Mouse (Mus musculus) heart, adult 2 months (tissue): ENCODE data around the gene Nelfb. TPM values are rescaled to one million over a fixed set of nuclear protein-coding genes. Genes with fewer than 3 reads are reported as not detected.

ENCODE experiments used
- DNase-seq, 2 experiments: peaks; one replicate each; pipeline ENCODE4 v3.0.0; 2021
- H3K27ac ChIP-seq: fragments of 200-600 bp; 2 replicates; pipeline ENCODE4 v1.8.1; 2022
- H3K27me3 ChIP-seq: fragments of 200-500 bp; 2 replicates; pipeline ENCODE4 v1.6.1; 2012; ENCODE audit warnings: mild to moderate bottlenecking, low read length, inconsistent platforms, mixed read lengths; ENCODE audit not compliant: control insufficient read depth, insufficient read depth
- H3K36me3 ChIP-seq: fragments of 200-500 bp; 2 replicates; pipeline ENCODE4 v1.6.1; 2012; ENCODE audit warnings: low read length, inconsistent platforms; ENCODE audit not compliant: control insufficient read depth, insufficient read depth
- H3K4me1 ChIP-seq: fragments of 200-500 bp; 2 replicates; pipeline ENCODE4 v1.6.1; 2011; ENCODE audit warnings: low read length; ENCODE audit not compliant: control insufficient read depth, insufficient read depth
- H3K4me3 ChIP-seq: fragments of 200-600 bp; 2 replicates; pipeline ENCODE4 v1.8.1; 2022
- H3K79me2 ChIP-seq: fragments of 200-500 bp; replicated peaks from 2 replicates; pipeline ENCODE4 v1.6.1; 2012; ENCODE audit warnings: mild to moderate bottlenecking, inconsistent platforms, low read length, moderate library complexity, mixed read lengths; ENCODE audit not compliant: control insufficient read depth, insufficient read depth
- H3K9ac ChIP-seq: fragments of 200-500 bp; 2 replicates; pipeline ENCODE4 v1.6.1; 2012; ENCODE audit warnings: low read depth, mild to moderate bottlenecking, control low read depth, inconsistent platforms, low read length, mixed read lengths
- CTCF ChIP-seq: fragments of 200-600 bp; IDR thresholded peaks from 2 replicates; pipeline ENCODE4 v1.8.1; 2022; ENCODE audit warnings: antibody characterized with exemption, mild to moderate bottlenecking, moderate library complexity
- EP300 ChIP-seq: fragments of 200-500 bp; IDR thresholded peaks from 2 replicates; pipeline ENCODE4 v1.6.1; 2011; ENCODE audit warnings: low read depth, low read length, control low read depth; ENCODE audit not compliant: insufficient read depth
- POLR2A ChIP-seq: fragments of 200-500 bp; IDR thresholded peaks from 2 replicates; pipeline ENCODE4 v1.6.1; 2011; ENCODE audit warnings: mild to moderate bottlenecking, low read depth, low read length, control low read depth; ENCODE audit not compliant: insufficient read depth
- WGBS: fragments of 180-500 bp; shearing (Covaris S2); methylation state at CpG from one replicate; pipeline ENCODE4 v1.1.7; 2018; 5-methylcytosine and 5-hydroxymethylcytosine counted together
- intact Hi-C: fragments of 180-260 bp; cut with DNase I; formaldehyde crosslinking; loops from one replicate; pipeline ENCODE4 v1.15.1; 2025
- polyA plus RNA-seq: library from polyadenylated mRNA; depleted of rRNA; stranded (reverse); fragments of >200 nt; gene quantifications from 2 replicates; pipeline ENCODE4 v1.2.3, GENCODE M21; 2012
- total RNA-seq, 2 experiments: library from RNA; stranded (reverse); gene quantifications; 2 replicates each; pipeline ENCODE4 v1.2.3; 2021

The Nelfb gene
- total and polyA plus RNA-seq, 3 experiments: 37.4 to 47.0 (median 37.4) TPM

DNA sequence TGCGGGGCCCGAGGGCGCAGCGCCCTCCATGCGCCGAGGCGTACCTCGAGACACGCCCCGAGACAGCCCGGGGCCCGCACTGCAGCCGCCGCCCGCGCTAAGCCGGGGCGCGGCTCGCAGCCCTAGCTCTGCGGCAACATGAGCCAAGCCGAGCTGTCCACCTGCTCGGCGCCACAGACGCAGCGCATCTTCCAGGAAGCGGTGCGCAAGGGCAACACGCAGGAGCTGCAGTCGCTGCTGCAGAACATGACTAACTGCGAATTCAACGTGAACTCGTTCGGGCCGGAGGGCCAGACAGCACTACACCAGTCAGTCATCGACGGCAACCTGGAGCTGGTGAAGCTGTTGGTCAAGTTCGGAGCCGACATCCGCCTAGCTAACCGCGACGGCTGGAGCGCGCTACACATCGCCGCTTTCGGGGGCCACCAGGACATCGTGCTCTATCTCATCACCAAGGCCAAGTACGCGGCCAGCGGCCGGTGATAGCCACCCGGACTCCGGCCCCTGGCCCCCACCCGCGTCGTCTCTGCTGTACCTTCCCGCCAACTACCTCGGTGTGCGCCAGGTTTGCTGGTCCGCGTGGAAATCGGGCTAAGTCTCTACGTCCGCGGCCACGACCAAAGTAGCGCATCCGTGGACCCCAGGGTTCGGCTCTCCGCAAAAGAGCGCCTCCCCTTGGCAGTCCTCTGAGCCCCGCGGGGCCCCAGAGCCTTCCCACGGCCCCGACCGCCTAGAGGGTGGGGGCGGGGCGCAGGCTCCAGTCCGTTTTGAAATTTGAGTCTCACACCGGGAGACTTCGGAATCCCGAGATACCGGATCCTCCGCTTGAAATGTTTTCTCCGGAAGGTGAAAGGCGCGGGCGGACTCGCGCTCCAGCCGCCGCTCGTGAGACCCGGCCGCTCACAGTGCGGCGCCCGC is 30.1 kb downstream of the Nelfb start:
- peak overlapping the region; percentile 61 for H3K4me3 ChIP-seq
- H3K27me3 ChIP-seq: no peaks in the 10 kb centered on the region
- intact Hi-C loops: loop anchor here (1.0 to 5.0 kb wide), 2 partner anchors 15 to 39 kb away; partner anchors contain the start of gene Tor4a
- DNase-seq: peak; percentile 64 to 71
- no peak for TF ChIP-seq EP300
- TF ChIP-seq POLR2A: no peak
- peak; percentile 42 for TF ChIP-seq CTCF
- H3K4me1 ChIP-seq: peaks cover 23% of the 10 kb centered on the region
- peak overlapping the region; percentile 50 for H3K9ac ChIP-seq
- H3K36me3 ChIP-seq: no peaks in the 10 kb centered on the region
- H3K79me2 ChIP-seq: no peaks in the 10 kb centered on the region
- WGBS: under 1% methylated on average over 100 of the region's 100 CpGs
- H3K27ac ChIP-seq: peak overlapping the region; percentile 89

DNA sequence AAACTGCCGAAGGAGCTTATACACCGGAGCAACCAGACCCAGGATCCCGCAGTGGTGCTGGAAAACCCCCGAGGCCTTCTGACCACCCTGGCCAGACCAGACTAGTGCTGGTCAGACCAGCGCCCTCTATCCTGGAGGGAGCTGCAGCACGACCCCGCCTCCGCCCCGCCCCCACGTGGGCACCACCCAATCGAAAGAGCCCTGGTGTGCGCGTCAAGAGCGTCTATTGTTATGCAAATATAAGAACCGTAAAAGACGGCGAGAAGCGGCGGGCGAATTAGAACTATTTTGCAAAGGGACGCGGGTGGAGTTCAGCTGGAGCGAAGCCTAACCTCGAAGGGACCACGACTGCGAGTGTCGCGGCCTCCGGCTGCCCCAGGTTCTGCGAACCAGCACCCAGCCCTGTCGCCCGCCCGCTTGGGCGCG is 30.8 kb downstream of the Nelfb start, which contains the start of gene Nrarp:
Nrarp (plus strand) TSS at position 281 of the 426 bp plus-strand sequence.
- intact Hi-C loops: loop anchor here (1.0 to 5.0 kb wide), 2 partner anchors 16 to 38 kb away; partner anchors contain the start of gene Tor4a
- peak within 1 kb of the TSS; percentile 89 for H3K27ac ChIP-seq
- H3K9ac ChIP-seq: peak within 1 kb of the TSS; percentile 57
- H3K4me3 ChIP-seq: peak within 1 kb of the TSS; percentile 61
- under 1% methylated on average over 35 of the region's 35 CpGs for WGBS
- no peaks in the 10 kb centered on the region for H3K79me2 ChIP-seq
- H3K36me3 ChIP-seq: no peaks in the 10 kb centered on the region
- DNase-seq: peak; percentile 93 to 94
- no peaks in the 10 kb centered on the region for H3K27me3 ChIP-seq
- H3K4me1 ChIP-seq: peaks cover 30% of the 10 kb centered on the region
- TF ChIP-seq POLR2A (peak; percentile 98), EP300 (peak; percentile 51; the same call in 1 of the 2 replicates), CTCF (peak; percentile 70)

DNA sequence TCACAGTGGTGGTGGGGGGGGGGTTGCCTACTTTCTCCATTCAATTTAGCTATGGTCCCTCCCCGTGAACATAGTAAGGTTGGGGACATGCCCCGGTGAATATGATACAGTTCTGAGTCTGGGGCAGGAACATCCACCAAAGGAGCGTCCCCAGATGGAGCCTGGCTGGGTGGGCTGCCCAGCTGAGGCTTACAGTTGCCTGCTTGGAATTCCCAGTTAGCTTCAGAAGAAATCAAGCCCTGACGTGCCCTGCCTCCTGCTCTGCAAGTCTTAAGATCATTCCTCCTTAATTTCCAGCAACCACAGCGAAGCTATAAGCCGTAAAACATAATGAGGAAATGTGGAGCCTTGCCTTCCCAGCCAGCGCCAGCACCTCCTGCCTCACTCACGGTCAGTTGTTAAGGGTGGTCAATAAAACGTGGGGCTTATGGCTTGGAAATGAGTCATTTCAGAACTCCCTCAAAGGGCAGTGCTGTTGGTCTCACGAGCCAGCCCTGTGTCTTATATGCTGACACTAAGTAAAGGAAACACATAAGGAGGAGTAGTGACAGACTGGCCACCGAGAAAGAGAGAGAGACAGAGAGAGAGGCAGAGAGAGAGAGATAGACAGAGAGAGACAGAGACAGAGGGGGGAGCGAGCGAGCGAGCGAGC is 31.6 kb downstream of the Nelfb start:
- H3K36me3 ChIP-seq: no peaks in the 10 kb centered on the region
- no peaks in the 10 kb centered on the region for H3K27me3 ChIP-seq
- peaks cover 27% of the 10 kb centered on the region for H3K4me1 ChIP-seq
- H3K4me3 ChIP-seq: peak overlapping the region; percentile 61
- 61% methylated on average over 15 of the region's 15 CpGs for WGBS
- peak overlapping the region; percentile 89 for H3K27ac ChIP-seq
- DNase-seq: peak in 1 of 2 experiments; percentile 20
- no peak for TF ChIP-seq CTCF
- no peak for TF ChIP-seq EP300
- no peak for TF ChIP-seq POLR2A
- intact Hi-C loops: loop anchor here (1.0 to 5.0 kb wide), 2 partner anchors 17 to 37 kb away; partner anchors contain the start of gene Tor4a
- H3K79me2 ChIP-seq: no peaks in the 10 kb centered on the region
- peak overlapping the region; percentile 57 for H3K9ac ChIP-seq

DNA sequence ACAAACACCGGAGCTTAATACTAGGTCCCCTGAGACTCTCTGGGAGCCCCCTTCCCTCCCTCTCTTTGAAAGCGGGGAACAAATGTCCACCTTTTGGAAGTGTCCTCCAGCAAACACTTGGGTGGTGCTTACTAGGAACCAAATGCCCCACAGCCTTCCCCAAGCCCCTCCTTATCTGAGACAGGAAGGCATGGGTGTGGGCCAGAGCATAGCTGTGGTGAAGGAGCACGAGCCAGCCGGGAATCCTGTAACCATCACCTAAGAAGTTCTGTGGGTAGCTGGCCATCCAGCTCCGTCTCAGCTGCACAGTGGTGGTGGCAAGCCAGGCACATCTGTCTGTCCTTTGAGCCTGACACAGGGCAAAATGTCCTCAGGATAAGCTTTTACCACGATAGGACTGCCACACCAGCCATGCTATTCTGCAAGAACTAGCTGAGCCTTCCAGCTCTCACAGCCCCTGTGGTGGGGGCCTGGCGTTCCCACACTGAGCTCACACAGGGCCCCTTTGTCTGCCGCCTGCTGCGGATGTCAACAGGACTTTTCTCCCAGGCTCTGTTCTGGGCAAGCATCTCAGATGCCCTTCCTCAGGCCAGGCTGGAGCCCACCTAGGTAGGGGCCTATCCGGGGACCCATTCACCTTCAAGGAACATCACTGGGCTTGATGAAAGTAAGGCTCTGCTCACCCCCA is 32.9 kb downstream of the Nelfb start:
- no peaks in the 10 kb centered on the region for H3K27me3 ChIP-seq

DNA sequence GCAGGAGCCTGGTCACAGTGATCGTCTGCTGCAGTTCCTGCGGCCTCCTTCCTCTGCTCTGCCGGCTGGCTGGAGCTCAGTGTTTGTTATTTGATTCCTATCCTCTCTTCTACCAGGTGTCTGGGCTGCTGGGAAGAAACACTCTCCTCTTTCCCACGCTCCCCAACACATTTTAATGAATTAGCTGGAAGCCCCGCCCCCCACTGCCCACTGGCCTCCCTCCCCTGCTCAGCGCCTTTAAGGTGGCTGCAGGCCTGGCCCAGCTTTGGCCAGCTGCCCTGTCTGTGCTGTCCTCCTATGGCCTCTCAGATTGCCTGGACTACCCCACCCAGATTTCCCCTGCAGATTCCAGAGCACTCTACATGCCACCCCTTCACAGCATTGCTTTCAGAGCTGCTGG is 33.6 kb downstream of the Nelfb start:
- H3K27me3 ChIP-seq: no peaks in the 10 kb centered on the region
- H3K4me1 ChIP-seq: peaks cover 26% of the 10 kb centered on the region
- peak overlapping the region; percentile 24; the same call in 1 of the 2 replicates for H3K4me3 ChIP-seq
- peak overlapping the region; percentile 52 for H3K9ac ChIP-seq
- WGBS: 29% methylated on average over 6 of the region's 6 CpGs
- peak overlapping the region; percentile 86 for H3K27ac ChIP-seq
- intact Hi-C loops: loop anchor here (1.0 kb wide), 1 partner anchor 14 kb away; no protein-coding TSS in a partner anchor
- DNase-seq: peak; percentile 65 to 71
- no peaks in the 10 kb centered on the region for H3K36me3 ChIP-seq
- no peak for TF ChIP-seq POLR2A
- no peak for TF ChIP-seq CTCF
- 0 out of 2 replicates have a peak, but pooled peaks have one; percentile 7 for TF ChIP-seq EP300
- no peaks in the 10 kb centered on the region for H3K79me2 ChIP-seq

More for the DNA sequence above, 32.9 kb downstream of the Nelfb start:
- H3K79me2 ChIP-seq: no peaks in the 10 kb centered on the region
- peak overlapping the region; percentile 86 for H3K27ac ChIP-seq
- intact Hi-C loops: no loop called here
- H3K9ac ChIP-seq: no peak overlapping the region
- TF ChIP-seq POLR2A (0 out of 2 replicates have a peak, but pooled peaks have one; percentile 20), CTCF (no peak), EP300 (no peak)
- H3K4me1 ChIP-seq: peaks cover 26% of the 10 kb centered on the region
- H3K36me3 ChIP-seq: no peaks in the 10 kb centered on the region
- 40% methylated on average over 10 of the region's 10 CpGs for WGBS
- H3K4me3 ChIP-seq: peak overlapping the region; percentile 21; the same call in 1 of the 2 replicates
- DNase-seq: peak; percentile 30 to 43
